Mouse (Mus musculus) testis, adult 2 months (tissue): ENCODE measurements at regions not wholly inside any gene's neighbourhood (a gene's known extent, or its start where the extent isn't known, plus 50 kb on each side); places are given as distances from the start of the nearest gene placed in this dataset.

Experiments used
- H3K27ac ChIP-seq: fragments of 200-500 bp; 2 replicates; pipeline ENCODE4 v1.5.1; 2012; ENCODE audit warnings: low read depth, low read length; ENCODE audit not compliant: control insufficient read depth, insufficient read depth
- H3K27me3 ChIP-seq: fragments of 200-500 bp; 2 replicates; pipeline ENCODE4 v1.6.1; 2012; ENCODE audit warnings: mild to moderate bottlenecking, low read length, moderate library complexity; ENCODE audit not compliant: control insufficient read depth, insufficient read depth
- H3K36me3 ChIP-seq: fragments of 200-500 bp; 2 replicates; pipeline ENCODE4 v1.6.1; 2012; ENCODE audit warnings: mild to moderate bottlenecking, low read length; ENCODE audit not compliant: control insufficient read depth, insufficient read depth
- H3K4me1 ChIP-seq: fragments of 200-500 bp; 2 replicates; pipeline ENCODE4 v1.6.1; 2012; ENCODE audit warnings: low read length; ENCODE audit not compliant: control insufficient read depth, insufficient read depth
- H3K4me3 ChIP-seq: fragments of 200-500 bp; 2 replicates; pipeline ENCODE4 v1.5.1; 2012; ENCODE audit warnings: low read depth, mild to moderate bottlenecking, low read length, moderate library complexity, mixed read lengths; ENCODE audit not compliant: control insufficient read depth
- CTCF ChIP-seq: fragments of 200-500 bp; IDR thresholded peaks from 2 replicates; pipeline ENCODE4 v1.5.1; 2012; ENCODE audit warnings: low read depth, mild to moderate bottlenecking, inconsistent platforms, low read length, moderate library complexity; ENCODE audit not compliant: control insufficient read depth, insufficient read depth, insufficient replicate concordance
- POLR2A ChIP-seq: fragments of 200-500 bp; IDR thresholded peaks from 2 replicates; pipeline ENCODE4 v1.6.1; 2012; ENCODE audit warnings: low read depth, mild to moderate bottlenecking, inconsistent platforms, low read length, moderate library complexity; ENCODE audit not compliant: control insufficient read depth

DNA sequence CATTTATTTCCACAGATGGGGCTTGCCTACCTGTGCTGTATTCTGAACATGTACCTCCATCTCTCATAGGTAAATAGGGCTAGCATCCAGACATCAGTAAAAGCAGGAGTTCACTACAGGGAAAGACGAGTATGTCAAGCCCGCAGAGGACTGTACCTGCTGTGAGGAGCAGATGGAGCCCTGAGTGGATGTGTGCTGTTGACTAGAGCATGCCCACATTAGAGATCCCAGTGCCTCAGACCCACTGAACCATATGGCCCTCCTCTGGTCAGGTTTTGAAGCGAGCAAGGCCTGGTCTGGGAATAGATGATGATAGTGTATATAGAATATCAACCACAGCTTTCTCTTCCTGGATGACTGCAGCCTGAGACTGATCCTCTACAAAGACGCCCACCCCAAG is 394.7 kb upstream of the Hs6st1 start:
- TF ChIP-seq CTCF (no peak), POLR2A (no peak)
- H3K27me3 ChIP-seq: no peaks in the 10 kb centered on the region
- H3K4me1 ChIP-seq: no peaks in the 10 kb centered on the region
- H3K4me3 ChIP-seq: no peak overlapping the region
- no peaks in the 10 kb centered on the region for H3K36me3 ChIP-seq
- no peak overlapping the region for H3K27ac ChIP-seq

DNA sequence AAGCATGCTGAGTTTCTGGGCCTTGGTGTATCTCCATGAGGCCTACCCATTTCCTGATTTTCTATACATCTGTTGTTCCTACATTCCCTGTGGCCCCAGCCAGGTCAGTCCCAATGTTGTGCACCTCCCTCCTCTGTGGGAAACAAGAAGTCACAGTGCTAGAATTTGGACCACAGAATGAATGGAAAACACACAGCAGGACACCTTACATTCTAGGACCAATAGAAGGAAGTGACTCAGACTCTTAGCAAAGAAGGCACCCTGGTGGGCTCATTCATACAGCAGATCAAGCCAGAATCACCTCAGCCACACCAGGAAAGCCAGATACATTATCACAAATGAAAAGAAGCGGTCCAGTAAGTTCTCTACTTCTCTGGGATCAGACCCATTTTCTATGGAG is 394.2 kb upstream of the Hs6st1 start:
- no peak overlapping the region for H3K4me3 ChIP-seq
- no peaks in the 10 kb centered on the region for H3K36me3 ChIP-seq
- no peaks in the 10 kb centered on the region for H3K4me1 ChIP-seq
- H3K27me3 ChIP-seq: no peaks in the 10 kb centered on the region
- no peak overlapping the region for H3K27ac ChIP-seq
- TF ChIP-seq CTCF (no peak), POLR2A (no peak)

DNA sequence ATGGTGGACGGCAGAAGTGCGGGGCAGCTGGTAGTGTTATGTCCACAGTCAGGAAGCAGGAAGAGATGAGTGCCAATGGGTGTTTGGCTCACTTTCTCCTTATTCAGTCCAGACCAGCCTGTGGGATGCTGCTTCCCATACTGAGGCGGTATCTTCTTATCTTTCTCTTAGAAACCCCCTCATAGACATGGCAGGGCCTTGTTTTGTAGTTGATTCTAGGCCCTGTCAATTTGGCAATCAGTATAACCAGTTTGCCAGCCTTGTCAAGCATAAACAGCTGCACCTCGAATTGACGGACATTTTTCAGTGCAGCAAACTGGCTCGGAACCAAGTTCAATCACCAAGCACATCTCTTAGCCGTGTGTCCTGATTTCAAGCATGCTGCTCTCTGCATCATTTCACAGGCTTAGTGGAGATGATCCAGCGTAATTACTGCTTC is 385.7 kb upstream of the Hs6st1 start:
- Histone ChIP-seq H3K4me1 (0 out of 2 replicates have a peak, but pooled peaks cover 2% of the 10 kb centered on the region), H3K36me3 (no peaks in the 10 kb centered on the region), H3K27ac (no peak overlapping the region), H3K4me3 (no peak overlapping the region), H3K27me3 (no peaks in the 10 kb centered on the region)
- TF ChIP-seq CTCF (no peak), POLR2A (no peak)

DNA sequence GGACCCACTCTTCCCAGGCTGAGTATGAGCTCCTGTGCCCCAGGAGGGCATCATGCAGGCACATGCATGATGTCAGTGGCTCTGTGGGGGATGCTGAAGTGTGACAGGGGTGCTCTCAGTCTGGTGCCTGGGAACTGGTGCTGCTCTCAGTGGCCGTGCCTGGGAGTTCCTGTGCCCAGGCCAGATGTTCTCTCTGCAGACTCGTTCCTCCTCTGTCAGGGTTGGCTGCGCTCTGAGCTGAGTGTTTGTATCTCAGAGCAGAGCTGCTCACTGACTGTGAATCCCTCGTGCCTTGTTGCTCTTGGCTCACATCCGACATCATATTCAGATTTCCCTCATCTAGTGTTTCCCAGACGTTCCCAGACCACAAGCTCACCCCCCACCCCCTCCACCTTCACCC is 382.5 kb upstream of the Hs6st1 start:
- TF ChIP-seq CTCF: no peak
- no peak for TF ChIP-seq POLR2A
- H3K27me3 ChIP-seq: no peaks in the 10 kb centered on the region
- no peak overlapping the region for H3K27ac ChIP-seq
- H3K4me1 ChIP-seq: 0 out of 2 replicates have a peak, but pooled peaks cover 2% of the 10 kb centered on the region
- no peaks in the 10 kb centered on the region for H3K36me3 ChIP-seq
- no peak overlapping the region for H3K4me3 ChIP-seq

DNA sequence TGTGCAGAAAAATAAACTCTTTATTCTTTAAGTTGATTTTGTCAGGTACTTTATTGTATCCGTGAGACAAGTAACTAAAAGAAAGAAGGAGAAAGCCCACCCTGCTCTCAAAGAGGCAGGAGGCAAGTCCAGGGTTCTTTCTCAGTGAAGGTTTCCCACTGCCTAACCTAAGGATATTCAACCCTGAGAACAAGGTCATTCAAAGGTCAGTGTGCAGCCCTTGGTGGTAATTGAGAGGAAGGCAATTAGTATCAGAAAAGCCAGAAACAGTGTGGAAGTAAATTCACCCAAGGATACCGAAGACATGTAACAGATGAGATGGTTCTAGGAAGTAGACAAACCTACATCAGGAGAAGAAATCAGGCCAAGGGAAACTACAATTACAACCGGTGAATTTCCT is 373.9 kb upstream of the Hs6st1 start:
- no peak for TF ChIP-seq POLR2A
- Histone ChIP-seq H3K4me3 (no peak overlapping the region), H3K36me3 (no peaks in the 10 kb centered on the region), H3K27ac (no peak overlapping the region), H3K4me1 (no peaks in the 10 kb centered on the region), H3K27me3 (no peaks in the 10 kb centered on the region)

DNA sequence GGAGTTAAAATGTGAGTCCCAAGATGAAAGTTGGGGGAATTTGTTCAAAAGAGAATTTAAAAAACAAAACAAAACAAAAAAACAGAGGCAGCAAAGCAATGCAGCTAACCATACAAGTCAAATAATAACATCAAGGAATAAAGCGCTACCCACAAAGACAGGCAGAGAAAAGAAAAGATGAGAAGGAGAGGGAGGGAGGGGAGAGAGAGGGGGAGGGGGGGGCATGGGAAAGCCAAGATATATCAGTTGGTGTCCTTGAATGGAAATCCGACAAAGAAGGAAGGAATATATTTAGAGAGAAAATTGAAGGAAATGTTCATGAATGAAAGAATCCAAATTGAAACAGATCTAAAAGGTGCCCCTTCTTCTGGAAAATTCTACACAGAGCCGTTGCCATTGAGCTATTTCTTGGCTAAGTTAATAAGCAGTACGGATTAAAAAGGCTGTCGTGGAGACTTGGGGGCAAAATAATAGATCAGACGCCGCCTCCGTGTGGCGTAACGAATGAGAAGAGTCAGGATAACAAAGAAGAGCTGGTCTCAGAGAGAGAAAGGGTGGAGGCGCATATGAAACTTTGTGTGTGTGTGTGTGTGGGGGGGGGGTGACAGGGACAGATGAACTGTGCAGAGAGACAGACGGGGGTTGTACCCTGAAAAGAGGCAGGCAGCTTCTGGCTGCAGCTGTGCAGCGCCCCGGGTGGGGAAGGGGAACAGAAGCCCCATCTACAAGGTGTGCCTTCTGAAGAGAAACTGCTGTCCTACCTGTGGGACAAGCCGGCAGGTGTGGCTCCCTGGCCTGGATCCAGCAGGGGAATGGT is 373.2 kb upstream of the Hs6st1 start:
- TF ChIP-seq CTCF (no peak), POLR2A (no peak)
- Histone ChIP-seq H3K4me3 (no peak overlapping the region), H3K4me1 (no peaks in the 10 kb centered on the region), H3K27ac (no peak overlapping the region), H3K36me3 (no peaks in the 10 kb centered on the region), H3K27me3 (no peaks in the 10 kb centered on the region)

DNA sequence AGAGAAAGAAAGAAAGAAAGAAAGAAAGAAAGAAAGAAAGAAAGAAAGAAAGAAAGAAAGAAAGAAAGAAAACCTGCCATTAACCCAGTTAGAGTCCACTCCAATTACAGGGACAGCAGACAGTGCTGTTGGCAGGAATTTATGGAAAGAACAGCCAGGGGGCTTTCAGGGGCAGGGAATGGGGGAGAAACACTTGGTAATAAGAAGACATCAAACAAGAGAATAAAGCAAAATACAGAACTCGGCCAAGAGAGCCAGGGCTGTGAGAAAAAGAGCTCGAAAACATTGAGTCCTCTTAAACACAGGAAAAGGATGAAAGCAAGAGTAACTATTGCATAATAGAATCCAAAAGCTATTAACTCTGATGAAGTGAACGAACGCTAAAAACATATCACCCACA is 371.0 kb upstream of the Hs6st1 start:
- no peaks in the 10 kb centered on the region for H3K36me3 ChIP-seq
- H3K27ac ChIP-seq: no peak overlapping the region
- H3K27me3 ChIP-seq: no peaks in the 10 kb centered on the region
- TF ChIP-seq CTCF: no peak
- no peak for TF ChIP-seq POLR2A
- H3K4me1 ChIP-seq: no peaks in the 10 kb centered on the region
- H3K4me3 ChIP-seq: no peak overlapping the region

DNA sequence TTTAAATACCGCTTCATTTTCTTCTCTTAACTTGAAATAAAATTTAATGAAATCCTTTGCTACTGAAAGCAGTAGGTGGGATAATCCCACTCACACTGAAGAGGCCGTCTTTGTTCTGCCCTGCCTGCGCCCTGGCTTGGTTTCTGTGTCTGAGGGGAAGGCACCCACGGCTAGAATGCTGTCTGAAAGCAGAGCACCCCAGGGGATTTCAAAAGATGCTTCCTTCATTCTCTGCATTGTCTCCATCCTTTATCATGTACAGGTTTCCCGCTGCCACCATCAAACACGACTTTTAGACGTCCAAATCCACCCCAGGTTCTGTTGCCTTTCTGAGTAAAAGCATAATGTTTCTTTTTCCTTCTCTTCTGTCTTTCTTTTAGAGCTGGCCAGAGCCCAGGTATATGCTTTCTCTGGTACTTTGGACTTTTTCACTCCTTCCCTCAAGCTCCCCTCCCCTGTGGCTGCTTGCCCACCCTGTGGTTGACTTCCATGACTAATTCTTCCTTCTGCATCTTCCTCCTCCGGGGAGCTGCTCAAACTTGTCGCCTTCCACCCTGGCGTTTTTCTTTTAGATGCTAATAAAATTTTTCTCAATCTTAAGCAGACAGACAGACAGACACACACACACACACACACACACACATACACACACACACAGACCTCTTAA is 370.2 kb upstream of the Hs6st1 start:
- Histone ChIP-seq H3K4me1 (no peaks in the 10 kb centered on the region), H3K27ac (no peak overlapping the region), H3K27me3 (no peaks in the 10 kb centered on the region), H3K36me3 (no peaks in the 10 kb centered on the region), H3K4me3 (no peak overlapping the region)
- TF ChIP-seq CTCF (no peak), POLR2A (no peak)
